Mouse (Mus musculus) megakaryocyte, embryonic 14.5 days (primary cell): Measurements from ENCODE around the gene Foxl1.

Source experiments
- FLI1 ChIP-seq: IDR thresholded peaks from 2 replicates; pipeline ENCODE4 v1.6.1; 2012; ENCODE audit warnings: low read length, inconsistent platforms, mixed read lengths
- GATA1 ChIP-seq: IDR thresholded peaks from 3 replicates; pipeline ENCODE4 v1.6.1; 2012; ENCODE audit warnings: mixed read lengths, low read length, inconsistent platforms, borderline replicate concordance

DNA sequence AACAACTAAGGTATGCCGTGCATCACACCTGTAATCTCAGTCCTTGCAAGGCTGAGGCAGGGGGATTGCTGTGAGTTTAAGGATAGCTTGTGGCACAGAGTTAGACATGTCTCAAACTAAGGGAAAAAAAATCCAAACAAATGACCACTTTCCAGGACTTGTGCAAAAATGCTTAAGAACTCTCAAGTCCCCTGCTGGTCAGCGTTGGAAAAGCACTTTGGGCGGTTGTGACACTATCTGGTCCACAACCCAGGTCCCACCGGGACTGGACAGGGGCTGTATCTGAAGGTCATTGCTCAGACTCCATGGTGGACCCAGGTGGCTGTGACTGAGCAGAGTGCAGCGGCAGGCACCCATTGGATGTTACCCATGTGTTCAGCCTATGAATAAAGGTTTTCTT, 2.8 kb downstream of the Foxl1 start:
- TF ChIP-seq GATA1, result no peak
- TF ChIP-seq FLI1, result no peak
